Mouse (Mus musculus) spleen, postnatal 4 days (tissue): ENCODE results near the gene Memo1.

Source experiments
- DNase-seq, 2 experiments: peaks; one replicate each; pipeline ENCODE4 v3.0.0; 2022; ENCODE audit warnings: low spot score in 2 of 2

Gene Memo1

DNA sequence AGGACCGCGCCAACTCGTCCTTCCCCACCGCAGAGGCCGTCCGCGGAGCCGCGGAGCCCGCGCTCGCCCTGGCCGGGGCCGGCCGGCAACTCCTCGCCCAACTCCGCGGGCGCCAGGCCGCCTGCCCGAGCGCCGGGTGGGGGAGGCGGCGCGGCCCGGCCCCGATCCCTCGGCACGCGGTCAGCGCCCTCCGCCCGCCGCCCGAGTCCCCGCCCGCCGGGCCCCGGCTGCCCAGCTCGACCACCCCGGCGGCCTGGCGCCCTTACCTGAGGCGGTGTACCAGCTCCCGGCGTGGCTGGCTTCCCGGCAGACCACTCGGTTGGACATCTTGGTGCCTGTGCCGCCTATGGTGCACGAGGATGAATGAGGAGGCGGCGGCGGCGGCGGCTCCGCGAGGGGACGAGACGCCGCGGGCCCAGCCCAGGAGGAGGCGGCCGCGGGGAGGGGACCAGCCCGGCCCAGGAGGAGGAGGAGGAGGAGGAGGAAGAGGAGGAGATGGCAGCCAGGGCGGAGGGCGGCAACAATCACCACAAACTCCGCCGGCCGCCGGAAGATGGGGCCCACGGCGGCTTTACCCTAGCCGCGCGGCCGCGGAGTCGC is 795 bp downstream of the Memo1 start:
- peak; percentile 87 to 93 for DNase-seq

DNA sequence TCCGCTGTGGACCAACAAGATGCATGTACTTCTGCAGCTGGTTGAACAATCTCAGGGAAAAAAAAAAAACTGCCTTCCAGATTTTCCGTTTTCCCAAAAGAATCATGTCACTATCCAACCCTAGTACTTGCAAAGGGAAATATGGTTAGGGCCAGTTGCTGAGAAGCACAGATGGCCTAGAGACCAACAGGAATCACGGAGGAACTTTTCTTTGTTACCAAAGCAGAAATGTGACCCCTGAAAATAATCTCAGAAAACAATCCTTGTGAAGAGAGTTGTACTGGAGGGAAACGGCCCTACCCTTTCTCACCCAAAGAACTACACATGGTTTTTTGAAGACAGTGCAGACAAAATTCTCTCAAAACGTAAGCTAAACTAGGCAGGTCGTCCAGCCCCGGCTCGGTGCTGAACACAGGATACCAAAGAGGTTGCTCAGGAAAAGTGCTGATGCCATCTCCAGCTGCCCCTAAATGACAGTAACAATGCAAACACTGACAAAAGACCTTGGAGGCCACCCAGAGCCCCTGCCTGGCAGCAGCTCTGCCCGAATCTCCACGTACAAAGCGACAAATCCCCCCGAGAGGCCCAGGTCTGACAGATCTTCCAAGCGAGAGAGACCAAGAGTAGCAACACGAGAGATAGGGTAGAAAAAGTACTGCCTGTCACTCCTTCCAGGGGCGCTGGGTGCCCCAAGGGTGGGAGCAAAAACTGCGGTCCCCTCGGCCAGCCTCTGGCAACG is 1.5 kb downstream of the Memo1 start:
- peak in 1 of 2 experiments; percentile 78 for DNase-seq

DNA sequence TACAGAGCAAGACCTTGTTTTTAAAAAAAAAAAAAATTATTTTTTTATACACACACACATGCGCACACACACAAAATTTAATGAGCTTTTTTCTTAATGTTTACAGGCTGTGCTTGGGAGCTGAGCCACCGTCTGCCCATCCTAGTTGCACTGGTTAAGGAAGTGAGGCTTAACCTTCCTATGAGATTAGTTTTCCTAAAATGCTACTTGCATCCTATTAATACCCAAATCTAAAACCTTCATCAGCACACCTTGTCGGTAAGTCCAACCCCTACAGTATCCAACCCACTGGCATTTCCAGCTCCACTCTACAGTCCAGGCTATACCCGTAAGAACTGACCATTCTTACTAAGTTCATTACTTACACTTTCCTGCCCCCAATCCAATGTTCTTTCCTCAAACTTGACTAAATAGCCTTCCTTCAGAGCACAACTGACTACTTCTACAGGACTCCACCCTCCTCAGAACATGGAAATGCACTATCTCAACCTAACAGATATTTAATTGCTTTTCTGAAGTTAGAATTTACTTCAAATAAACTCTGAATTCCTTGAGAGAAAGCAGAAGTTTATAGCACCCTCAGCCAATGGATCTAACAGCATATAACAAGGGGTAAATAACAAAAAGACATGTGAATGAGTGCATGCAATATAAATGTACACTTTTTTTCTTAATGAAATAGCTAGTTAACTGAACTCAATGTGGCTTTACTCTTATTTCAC is 3.5 kb downstream of the Memo1 start:
- DNase-seq: no peak

DNA sequence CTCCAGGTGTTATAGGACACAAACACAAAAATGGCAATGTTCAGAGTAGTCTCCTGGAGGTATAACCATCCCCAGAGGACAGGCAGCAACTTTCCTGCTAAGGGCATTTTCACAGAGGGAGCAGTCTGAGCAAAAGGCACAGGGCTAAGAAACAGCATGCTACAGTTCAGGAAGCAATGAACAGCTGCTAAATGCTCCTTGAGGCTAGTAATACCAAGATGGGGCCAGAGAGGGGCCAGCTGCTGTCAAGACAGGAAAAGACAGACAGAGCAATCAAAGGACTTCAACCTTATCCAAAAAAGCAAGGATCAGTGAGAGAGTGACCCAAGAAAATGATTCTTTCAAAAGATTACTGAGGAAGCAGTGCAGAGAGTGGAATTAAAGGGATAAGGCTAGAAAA is 4.5 kb downstream of the Memo1 start:
- no peak for DNase-seq

DNA sequence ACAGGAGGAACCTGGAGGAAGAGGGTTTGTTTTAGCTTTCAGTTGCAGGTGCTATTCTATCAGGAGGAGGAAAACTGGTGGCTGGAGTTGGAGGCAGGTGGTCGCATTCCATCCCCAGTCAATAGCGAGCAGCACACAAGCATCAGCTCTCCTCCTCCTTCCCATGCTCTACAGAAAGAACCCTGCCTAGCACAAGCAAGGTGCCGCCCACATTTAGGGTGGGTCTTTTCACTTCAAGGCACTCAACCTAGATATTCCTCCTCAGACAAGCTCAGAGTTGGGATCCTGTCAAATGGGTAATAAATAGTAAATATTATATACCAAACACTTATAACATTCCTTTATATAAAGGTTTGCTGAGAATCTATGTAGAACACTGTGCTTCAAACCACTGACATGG is 5.1 kb downstream of the Memo1 start:
- DNase-seq: peak in 1 of 2 experiments; percentile 36

DNA sequence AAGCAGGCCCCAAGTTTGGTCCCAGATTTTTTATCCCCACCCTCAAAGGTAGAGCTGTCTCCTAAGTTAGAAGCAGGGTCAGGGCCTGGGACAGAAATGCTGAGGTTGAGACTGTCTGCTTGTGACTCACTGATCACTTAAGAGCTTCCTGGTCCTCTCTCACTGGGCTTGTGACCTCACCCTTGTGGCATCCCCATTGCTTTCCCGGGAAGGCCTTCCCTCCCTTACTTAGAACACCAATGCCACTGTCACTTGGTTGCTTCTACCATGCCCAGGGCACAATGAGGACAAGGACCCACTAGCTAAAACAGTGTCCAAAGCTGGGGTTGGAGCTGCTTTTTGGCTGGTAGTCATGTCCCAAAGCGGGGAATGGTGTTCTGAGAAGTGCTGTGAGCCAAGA is 6.7 kb downstream of the Memo1 start:
- DNase-seq: no peak

DNA sequence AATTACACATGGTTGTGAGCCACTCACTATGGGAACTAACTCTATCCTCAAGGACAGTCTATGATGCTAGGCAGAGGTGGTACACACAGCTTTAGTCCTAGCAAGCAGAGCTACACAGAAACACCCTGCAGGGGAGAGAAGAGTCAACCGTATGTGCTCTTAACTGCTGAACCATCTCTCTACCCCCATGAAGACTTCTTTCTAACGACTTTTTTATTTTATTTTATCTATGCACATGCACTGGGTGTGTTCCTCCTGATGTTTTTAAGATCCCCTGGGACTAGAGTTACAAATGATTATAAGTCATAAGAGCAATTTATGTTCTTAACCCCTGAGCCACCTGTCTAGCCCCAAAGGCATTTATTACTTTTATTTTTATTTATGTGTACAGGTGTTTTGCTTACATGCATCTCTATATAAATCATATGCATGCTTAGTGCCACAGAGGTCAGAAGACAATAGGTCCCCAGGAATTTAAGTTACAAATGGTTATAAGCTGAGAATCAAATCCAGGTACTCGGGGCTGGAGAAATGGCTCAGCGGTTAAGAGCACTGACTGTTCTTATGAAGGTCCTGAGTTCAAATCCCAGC is 9.1 kb downstream of the Memo1 start:
- DNase-seq: no peak

DNA sequence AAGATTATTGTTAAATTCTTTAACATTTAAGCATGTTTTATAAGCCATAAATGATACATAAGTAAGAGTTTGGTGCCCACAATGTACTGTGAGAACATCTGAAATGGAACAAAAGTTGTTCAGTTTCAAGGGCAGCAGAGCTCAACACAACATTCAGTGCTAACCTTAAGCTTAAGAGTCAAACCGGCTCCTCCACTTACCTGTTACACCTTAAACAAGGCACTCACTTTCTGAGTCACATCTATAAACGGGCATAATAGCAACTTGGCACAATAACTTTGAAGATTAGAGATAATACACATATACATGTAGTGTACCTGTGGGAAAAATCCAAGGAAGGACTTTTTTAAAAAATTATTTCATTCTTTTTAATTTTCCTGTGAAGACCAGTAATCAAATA is 9.6 kb downstream of the Memo1 start:
- no peak for DNase-seq

DNA sequence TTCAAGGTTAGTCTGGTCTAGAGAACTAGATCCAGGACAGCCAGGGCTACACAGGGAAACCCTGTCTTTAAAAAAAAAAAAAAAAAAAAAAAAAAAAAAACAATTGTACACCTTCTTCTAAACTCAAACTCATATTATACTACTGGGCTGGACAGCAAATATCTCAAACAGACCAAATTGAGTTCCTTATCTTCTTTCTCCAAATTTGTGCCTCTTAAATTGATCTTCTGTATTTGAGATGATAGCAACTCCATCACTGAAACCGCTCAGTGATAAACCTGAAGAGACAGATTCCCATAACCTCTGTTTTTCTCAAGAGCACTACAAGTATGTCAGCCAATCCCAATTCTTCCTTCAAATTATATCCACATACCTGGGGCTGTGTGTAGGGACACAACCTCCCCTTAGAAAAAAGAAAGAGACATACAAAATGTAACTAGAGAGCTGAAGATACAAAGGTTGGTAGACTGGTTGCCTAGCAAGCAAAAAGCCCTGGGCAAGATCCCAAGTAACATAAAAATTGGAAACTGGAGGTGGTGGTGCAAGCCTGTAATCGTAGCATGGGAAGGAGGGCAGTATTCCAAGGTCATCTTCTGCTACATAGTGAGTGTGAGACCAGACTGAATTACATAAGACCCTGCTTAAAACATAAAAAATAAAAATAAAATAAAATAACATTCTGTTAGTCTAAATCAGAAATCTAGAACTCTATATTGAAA is 10.8 kb downstream of the Memo1 start:
- DNase-seq: no peak

DNA sequence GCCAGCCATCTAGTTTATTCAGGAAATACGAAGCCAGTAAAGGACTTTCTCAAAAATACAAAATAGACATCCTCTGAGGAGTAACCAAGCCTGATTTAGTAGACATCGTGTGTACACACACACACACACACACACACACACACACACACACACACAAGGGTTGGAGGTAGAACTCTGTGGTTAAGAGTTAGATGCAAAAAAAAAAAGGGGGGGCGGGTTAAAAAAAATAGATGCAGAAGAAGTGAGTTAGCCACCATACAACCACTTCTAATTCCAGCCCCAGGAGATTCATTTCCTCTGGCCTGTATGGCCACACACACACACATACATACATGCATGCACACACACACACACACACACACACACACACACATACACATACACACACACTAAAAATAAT is 13.3 kb downstream of the Memo1 start:
- no peak for DNase-seq

DNA sequence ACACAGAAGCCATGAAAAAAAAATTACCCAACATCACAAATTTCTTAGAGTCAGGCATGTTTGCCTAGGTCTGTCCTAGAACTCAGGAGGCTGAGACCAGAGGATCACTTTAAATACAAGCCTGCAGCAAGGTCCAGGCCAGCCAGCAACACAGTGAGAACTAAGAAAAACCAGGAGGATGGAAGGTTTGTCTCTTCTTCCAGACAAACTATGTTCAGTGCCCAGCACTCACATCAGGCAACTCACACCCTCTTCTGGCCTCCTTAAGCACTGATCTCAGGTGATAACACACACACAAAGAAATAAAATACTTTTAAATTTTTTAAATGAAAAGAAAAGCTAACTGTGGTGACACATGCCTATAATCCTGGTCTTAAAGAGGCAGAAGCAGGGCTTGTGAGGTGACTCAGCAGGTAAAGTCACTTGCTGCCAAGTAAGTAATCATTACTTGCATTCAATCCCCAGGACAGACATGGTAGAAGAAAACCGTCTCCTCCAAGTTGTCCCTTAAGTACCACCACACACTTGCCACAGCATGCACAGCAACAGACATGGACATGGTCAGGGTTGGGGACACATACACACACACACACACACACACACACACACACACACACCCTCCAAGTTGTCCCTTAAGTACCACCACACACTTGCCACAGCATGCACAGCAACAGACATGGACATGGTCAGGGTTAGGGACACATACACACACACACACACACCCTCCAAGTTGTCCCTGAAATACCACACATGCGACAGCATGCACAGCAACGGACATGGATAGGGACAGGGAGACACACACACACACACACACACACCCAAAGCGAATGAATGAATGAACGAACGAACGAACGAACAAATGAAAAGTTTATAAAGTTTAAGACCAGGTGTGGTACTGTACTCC is 16.1 kb downstream of the Memo1 start:
- no peak for DNase-seq

DNA sequence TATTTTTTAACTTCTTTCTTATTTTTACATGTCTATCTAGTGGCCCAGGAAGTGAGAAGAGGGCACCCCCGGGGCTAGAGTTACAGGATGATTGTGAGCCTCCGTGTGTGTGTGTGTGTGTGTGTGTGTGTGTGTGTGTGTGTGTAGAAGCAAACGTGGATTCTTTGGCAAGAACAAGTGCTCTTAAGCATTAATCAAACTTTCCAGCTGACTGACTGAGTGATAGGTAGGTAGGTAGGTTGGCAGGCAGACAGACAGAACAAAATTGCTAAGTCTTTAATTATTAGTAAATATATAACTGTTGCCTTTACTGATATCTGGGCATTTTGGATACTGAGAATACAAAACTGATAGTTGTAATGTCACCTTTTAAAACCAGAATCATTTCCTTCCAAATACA is 20.9 kb downstream of the Memo1 start:
- DNase-seq: no peak

DNA sequence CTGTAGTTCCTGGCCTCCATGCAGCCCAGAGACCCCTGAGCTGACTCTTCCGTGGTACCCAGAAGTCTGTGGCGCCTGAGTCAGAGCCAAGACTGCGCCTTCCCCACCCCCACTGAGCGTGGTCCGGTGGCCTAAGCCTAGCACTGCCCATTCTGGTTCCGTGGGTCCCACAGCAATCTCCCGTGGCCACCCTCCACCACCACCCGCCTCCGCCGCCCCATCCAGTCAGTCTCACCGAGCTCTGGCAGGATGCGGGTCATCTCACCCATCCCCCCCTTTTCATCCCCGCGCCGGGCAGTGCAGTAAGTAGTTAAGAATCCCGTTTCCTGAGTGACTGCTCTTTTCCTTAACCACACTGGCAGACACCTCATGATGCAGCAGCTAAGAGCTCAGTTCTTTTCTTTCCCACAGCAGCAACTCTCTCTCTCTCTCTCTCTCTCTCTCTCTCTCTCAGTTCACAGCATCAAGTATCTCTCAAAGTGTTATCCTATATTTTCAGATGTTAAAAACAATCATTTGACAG is 22.6 kb downstream of the Memo1 start:
- DNase-seq: no peak

DNA sequence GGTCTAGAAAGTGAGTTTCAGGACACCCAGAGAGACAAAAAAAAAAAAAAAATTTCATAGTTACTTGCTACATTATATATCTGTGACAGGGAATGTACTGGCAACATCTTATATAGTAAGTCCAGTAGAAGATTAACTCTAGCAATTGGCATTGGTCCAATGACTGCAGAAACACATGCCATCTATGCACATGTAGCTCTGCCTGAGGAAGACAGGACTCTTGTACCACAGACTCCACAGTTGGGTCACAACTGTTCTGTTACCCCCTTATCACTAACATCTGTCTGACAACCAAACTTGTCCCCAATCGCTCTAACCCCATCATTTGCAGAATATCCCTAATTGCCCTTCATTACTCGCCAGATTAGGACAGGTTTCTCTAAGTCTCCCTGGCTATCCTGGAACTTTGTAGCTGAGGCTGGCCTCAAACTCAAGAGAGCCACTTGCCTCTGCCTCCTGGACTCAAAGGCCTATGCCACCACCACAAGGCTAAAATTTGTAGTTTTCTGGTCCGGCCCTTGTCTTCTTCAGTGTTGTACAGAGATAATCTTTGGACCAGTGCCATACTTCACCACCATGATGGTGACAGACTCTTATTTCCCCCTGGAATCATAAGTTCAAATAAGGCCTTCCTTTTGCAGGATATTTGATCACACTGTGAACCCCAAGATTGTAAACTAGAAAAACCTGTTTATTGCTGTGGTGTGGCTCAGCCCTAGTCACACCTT is 23.6 kb downstream of the Memo1 start:
- no peak for DNase-seq

DNA sequence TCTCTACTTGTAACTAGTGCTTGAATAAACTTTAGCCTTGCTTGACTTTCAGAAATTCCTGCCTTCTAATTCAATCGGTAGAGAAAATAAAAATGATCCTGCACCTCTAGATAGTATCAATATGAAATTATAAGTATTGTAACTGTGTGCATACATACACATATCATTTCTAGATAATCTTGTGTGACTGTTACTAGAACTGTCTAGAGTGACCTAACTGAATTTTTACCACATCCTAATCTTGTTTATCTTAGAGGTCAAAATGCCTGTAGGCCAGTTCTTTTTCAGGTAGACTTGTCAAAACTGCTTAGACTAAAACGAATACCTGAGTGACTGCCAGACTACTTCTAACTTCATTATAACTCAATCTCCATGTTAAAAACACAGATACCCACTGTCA is 25.1 kb downstream of the Memo1 start:
- no peak for DNase-seq

DNA sequence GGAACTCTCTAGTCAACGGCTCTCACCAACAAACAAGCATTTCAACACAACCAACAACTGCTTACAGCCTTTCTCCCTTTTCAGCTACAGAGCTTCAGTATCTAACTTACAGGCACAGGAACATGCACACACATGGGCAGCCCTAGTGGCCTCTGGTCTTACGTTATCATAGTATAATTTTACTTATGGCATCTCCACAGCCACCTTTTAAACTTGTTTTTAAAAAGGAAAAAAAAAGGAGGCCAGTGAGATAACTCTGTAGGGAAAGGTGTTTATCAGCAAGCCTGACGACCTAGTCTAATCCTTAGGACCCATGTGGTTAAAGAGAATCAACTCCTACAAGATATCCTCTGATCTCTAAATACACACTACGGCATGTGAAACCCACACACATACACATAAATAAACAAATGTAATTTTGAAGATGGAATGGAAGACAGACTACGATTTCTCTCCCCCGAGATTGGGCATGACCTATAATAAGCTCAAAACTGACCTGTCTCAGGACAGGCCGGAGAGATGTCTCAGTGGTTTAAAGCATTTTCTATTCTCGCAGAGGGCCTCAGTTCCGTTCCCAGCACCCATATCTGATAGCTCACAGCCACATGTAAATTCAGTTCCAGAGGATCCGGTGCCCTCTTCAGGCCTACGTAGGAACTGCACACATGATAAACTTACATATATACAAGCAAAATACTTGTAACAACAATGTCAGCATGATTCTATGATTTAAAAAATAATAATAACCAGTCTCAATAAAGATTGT is 27.7 kb downstream of the Memo1 start:
- DNase-seq: peak; percentile 38 to 67

DNA sequence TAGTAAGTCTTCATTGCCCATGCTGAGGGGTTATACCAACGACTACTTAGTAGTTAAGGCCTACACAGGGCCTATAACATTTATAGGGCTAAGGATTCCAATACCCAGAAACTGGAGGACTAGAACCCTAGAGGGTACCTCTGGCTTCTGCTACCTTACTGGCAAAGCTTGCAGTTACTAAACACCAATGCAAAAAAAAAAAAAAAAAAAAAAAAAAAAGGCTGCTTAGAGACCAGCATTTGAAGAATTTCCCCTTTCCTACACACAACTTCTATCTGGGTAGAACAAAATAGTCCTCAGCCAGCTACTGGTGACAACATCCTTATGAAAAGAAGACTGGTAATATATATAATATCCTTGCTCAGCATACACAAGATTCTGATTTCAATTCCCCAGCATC is 29.7 kb downstream of the Memo1 start:
- DNase-seq: peak in 1 of 2 experiments; percentile 0

DNA sequence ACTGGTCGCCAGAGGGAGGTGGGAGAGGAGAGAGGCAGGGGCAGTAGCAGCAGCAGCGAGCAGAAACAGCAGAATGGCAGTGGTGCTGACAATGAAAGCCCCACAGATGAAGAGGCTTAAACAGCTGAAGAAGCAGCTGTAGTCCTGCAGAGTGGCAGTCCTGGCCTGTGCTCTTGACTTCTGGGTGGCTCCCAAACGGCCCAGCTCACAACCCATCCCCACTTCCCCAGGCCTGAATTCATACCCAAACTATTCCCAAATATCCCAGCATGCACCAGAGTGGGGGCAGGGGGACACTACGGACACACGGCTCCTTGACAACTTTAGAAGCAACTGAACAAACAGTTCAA is 30.2 kb downstream of the Memo1 start:
- DNase-seq: no peak
